Mouse (Mus musculus) liver, embryonic 14.5 days (tissue): ENCODE results near the gene Prm1.

ENCODE experiments used
- CTCF ChIP-seq: IDR thresholded peaks from 2 replicates; pipeline ENCODE4 v1.5.1; 2016; ENCODE audit warnings: antibody characterized with exemption, low read depth, control low read depth
- EP300 ChIP-seq: IDR thresholded peaks from 2 replicates; pipeline ENCODE4 v1.6.1; 2016; ENCODE audit warnings: antibody characterized with exemption, low read depth

GRCm38 (mm10) chr16:10785371-10786231 lies 20.0 kb downstream of the Prm1 start, which contains the start of gene Socs1:
- TF ChIP-seq CTCF = no peak
- TF ChIP-seq EP300 = no peak
